Mouse (Mus musculus) right cerebral cortex, postnatal 14 days (tissue): ENCODE results near the gene Bach2.
A peak's percentile ranks its signal among the peaks of the same experiment; 100 is the strongest.

Experiments
- DNase-seq: peaks from one replicate; pipeline ENCODE4 v3.0.0; 2022

Gene Bach2

DNA sequence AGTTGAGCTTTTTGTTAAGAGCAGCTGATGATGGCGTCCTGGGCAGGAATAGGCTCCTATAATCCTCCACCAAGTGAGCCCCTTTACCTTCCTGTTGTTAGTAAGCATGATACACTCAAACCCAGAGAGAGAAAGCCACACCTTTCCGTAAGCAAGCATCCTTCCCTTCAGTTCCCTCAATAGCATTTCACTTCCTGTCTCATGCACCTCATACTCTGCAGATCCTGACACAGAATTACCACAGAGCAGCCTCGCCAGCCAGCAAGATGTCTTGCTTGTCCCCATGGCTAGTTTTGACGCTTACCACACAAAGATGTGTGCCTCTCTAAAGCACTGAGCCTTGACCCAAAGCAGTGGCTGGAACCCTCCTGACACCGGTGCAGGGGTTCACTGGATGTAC is 348.9 kb downstream of the Bach2 start:
- DNase-seq, result no peak

DNA sequence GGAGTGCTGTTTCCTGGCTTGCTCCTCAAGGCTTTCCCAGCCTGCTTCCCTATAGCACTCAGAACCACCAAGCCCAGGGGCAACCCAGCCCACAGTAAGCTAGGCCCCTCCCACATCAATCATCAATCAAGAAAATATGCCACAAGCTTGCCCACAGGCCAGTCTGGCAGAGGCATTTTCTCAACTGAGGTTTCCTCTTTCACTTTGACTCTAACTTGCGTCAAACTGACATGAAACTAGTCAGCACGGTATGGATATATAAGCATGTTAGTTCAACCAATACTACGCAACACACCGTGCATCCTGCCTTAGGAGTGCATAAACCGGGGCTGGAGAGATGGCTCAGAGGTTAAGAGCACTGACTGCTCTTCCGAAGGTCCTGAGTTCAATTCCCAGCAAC is 349.6 kb downstream of the Bach2 start:
- DNase-seq, result no peak

DNA sequence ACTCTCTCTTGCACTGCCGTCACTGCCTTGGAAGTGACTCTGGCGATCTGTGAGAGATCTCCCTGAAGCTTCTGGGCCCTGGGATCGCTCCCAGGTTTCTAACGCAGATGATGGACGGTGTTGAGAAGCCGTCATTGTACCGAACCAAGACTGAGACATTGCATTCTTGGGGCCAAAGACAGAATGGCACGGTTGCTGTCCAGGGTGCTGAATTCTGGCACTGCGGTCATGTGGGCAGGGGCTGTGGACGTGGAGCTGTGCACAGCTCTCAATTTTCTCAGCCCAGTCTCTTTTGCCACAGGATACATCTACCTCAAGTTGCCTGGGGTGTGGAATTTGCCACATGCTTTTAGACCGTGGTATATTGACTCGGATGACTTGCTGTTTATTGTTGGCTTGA is 362.5 kb downstream of the Bach2 start:
- DNase-seq, result peak; percentile 21

DNA sequence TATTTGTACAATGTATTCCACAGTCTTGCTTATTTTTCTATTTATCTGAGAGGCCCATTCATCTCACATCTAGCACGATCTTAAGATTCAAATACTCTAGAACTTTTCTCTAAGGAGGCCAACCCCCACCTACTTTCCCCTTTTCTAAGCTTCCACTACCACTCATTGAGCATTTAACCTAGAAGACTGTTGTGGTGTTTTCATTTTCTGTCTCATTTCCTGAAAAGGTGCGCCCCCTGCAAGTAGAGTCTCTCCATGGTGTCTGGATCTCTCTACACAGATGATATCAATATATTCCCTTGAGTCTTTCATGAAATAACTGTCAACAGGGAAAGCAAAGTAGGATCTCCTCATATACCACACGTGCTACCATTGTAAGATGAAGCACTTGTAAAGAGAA is 364.1 kb downstream of the Bach2 start, which contains the start of gene Gja10:
Gene Gja10 (minus strand): TSS at position 101 of the 400 bp plus-strand sequence.
- no peak for DNase-seq

DNA sequence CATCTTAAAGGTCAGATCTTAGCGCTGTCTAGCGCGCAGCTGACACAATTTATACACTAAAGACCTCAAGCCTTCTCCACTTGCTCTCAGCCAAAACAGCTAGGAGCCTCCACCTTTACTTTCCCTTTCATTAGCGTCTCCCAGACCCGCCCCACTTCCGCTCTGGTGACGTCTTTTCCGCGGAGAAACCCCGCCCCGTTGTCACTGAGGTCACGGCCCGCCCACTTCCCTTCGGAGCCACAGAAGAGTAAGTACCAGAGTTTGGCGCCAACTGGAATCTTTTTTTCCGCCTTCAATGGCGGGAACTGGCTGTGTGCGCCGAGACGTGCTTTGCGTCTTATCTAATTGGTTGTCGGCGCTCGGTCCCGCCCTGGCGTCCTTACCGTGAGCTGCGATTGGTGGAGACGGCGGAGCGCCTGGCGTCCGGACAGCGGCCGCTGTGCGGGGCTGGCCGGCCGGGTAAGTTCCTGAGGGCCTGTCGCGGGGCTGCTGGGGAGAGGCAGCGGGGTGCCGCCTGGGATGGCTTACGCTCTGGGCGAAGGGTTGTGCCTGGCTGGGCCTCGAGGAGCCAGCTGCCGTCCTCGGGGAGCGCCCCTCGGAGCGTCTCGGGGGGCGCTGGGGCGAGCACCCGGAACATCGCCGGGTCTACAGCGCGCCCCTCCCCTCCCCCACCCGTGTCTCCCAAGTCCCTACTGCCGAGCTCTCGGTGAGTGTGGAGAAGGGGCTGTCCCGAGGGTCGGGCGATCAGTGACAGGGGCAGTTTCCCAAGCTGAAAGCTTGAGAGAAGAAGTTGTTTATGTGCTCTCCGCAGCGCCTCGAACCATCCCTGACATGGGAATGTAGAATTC is 376.7 kb downstream of the Bach2 start, which contains the start of gene Casp8ap2:
Gene Casp8ap2 (plus strand): TSS at position 418 of the 848 bp plus-strand sequence.
- DNase-seq, result peak; percentile 96

DNA sequence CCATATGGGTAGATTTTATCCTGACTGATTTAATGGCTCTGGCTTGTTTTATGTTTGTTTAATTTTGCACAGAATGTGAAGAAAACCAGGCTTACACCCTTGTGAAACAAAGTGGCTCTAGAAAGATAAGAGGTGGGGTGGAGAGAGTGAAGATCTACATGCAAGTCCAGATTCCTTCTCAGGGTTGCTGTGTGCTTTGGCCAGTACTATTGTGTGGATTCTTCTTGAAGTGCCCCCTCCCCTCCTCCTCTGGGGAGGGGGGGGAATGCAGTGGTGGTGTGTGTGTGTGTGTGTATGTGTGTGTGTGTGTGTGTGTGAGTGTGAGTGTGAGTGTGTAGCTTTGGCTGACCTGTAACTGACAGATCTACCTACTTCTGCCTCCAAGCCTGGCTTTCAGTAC is 383.0 kb downstream of the Bach2 start:
- DNase-seq, result no peak
